Mouse (Mus musculus): ENCODE measurements around the gene Cacna2d3.

The Cacna2d3 gene

GRCm38 (mm10) chr14:29137006-29137579 lies 584.6 kb downstream of the Cacna2d3 start:
- DNase-seq, result no peak

DNA sequence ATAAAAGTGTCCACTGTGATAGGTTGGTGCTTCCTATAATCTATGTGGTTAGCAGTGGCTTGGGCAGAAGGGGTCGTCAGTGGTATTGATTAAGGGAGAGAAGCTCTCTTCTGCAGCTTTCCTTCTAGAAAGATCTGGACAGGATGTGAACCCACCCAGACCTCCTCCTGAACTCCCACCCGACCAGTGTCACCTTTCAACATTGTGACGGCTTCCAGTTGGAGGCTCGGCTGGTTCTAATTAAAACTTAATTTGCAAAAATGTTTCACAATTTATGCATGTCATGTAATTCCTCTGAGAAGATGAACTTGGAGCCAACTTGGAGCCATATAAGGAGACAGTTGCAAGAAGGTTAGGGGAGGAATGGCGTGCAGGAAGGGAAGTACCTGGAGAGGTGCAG lies 586.8 kb downstream of the Cacna2d3 start:
- DNase-seq, result no peak

- no peak for DNase-seq
Observed at GRCm38 (mm10) chr14:29130511-29130910, 591.2 kb downstream of the Cacna2d3 start.

GRCm38 (mm10) chr14:29123886-29124285 lies 597.8 kb downstream of the Cacna2d3 start:
- peak; percentile 7 to 57 for DNase-seq

- DNase-seq, result no peak
Observed at GRCm38 (mm10) chr14:29122749-29123148, 598.9 kb downstream of the Cacna2d3 start.

GRCm38 (mm10) chr14:29113852-29114450 lies 607.7 kb downstream of the Cacna2d3 start:
- no peak for DNase-seq

GRCm38 (mm10) chr14:29111666-29112065 lies 610.0 kb downstream of the Cacna2d3 start:
- DNase-seq, result no peak

- peak in 1 of 2 experiments; percentile 26 for DNase-seq
Observed at GRCm38 (mm10) chr14:29110351-29111091, 611.1 kb downstream of the Cacna2d3 start.

- no peak for DNase-seq
Observed at GRCm38 (mm10) chr14:29107464-29107863, 614.2 kb downstream of the Cacna2d3 start.

DNA sequence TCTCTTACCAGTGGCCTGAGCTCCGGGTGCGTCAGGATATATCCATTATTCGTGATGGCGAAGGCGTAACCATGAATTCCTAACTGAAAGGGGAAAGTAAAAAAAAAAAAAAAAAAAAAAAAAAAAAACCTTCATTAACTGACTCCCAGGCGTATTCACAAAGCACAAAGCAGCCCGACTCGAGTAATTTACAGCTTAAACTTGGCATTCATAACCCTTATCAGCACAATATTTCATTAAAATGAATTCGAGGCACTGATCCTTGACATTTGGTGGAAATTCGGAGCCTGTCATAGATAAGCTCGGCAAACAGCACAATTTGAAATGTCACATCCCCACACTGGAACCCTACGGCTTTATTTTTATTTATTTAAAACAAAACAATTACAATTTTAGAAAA lies 623.9 kb downstream of the Cacna2d3 start:
- peak in 1 of 2 experiments; percentile 6 for DNase-seq

GRCm38 (mm10) chr14:29095431-29095830 lies 626.2 kb downstream of the Cacna2d3 start:
- DNase-seq, result no peak

GRCm38 (mm10) chr14:29090074-29090473 lies 631.6 kb downstream of the Cacna2d3 start:
- DNase-seq, result peak; percentile 68 to 92

DNA sequence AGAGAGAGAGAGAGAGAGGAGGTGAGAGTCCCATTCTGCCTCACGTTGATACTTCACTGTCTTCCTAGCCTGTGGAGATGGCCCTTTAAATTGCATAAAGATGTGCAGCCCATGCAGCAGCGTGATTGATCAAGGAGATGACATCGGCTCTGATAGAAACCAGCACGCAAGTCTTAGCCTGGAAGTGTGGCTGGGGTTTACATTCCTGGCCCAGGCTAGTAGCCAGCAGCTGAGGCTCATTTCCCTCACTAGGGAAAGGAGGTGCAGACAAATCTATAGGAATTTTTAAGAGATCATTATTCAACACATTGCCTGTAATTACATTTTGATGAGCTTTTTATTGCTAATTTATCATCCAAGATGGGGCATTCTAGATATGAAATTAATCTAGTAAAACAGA lies 635.1 kb downstream of the Cacna2d3 start:
- DNase-seq, result no peak

- DNase-seq, result no peak
Observed at GRCm38 (mm10) chr14:29085493-29086159, 636.0 kb downstream of the Cacna2d3 start.

- DNase-seq, result no peak
Observed at GRCm38 (mm10) chr14:29082171-29082570, 639.5 kb downstream of the Cacna2d3 start.

- peak; percentile 21 to 23 for DNase-seq
Observed at GRCm38 (mm10) chr14:29080630-29081029, 641.0 kb downstream of the Cacna2d3 start.

DNA sequence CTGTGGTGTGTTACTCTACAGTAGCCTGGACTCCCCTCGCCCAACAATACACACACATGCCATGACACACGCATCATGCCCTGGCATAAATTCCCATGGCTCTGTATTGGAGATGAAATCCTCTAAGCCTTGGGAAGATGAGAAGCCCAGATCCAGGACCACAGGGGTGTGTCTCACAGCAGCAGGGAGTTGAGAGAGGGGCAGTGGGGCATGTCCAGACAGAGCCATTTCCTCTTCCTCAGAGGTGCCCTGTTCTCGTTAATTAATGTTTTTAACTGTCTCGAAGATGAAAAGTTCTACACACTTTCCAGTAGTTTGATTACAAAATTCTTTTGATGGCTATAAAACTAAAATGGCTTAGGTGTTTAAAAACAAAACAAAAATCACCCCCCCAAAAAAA lies 641.4 kb downstream of the Cacna2d3 start:
- DNase-seq, result no peak

DNA sequence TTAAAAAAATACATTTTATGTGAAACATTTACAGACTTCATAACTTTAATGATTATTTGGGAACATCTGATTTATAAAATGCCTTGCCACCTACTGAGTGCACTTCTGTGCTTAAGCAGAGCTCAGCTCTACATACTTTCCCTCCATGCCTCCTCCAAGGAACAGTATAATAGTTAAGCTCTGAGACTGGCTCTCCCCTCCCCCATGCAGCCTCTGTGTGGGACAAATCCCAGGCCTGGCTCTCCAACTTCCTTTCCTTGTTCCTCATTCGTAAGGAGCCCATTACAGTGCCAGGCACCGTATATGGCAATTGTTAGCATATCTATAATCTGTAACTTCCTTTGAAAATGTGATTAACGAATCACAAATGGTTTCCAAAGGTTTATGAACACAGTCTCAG lies 644.2 kb downstream of the Cacna2d3 start:
- peak in 1 of 2 experiments; percentile 10 for DNase-seq

- DNase-seq, result peak; percentile 9 to 26
Observed at GRCm38 (mm10) chr14:29073747-29074146, 647.9 kb downstream of the Cacna2d3 start.

- DNase-seq, result no peak
Observed at GRCm38 (mm10) chr14:29062676-29063075, 659.0 kb downstream of the Cacna2d3 start.

GRCm38 (mm10) chr14:29061491-29061890 lies 660.2 kb downstream of the Cacna2d3 start:
- DNase-seq, result no peak

GRCm38 (mm10) chr14:29060679-29061078 lies 661.0 kb downstream of the Cacna2d3 start:
- no peak for DNase-seq
